Mouse (Mus musculus): ENCODE results near the gene Lmo2. TPM values are rescaled to one million over a fixed set of nuclear protein-coding genes. Genes with fewer than 3 reads are reported as not detected.

Gene Lmo2
- polyA plus RNA-seq, 1 experiment from 2014 or later, result 25.6 TPM

- Histone ChIP-seq H3K4me3 (no peak overlapping the region), H3K9me3 (replicated peaks) (no peaks in the 10 kb centered on the region), H3K4me1 (peaks cover 20% of the 10 kb centered on the region), H3K4me2 (replicated peaks) (no peak overlapping the region), H3K27ac (no peak overlapping the region), H3K9ac (no peak overlapping the region), H3K36me3 (peaks cover 11% of the 10 kb centered on the region), H3K27me3 (no peaks in the 10 kb centered on the region)
- WGBS, result 90% methylated on average over 3 of the region's 3 CpGs
- no peak for ATAC-seq (ENCODE audit: low FRiP score)
Measured at GRCm38 (mm10) chr2:104030381-104030780, 72.6 kb downstream of the Lmo2 start.

Other genes with a start within 250 kb of the Lmo2 start
- 23.5 and 25.7 TPM in 2 replicates for gene Nat10, start 196.7 kb upstream of the Lmo2 start, polyA plus RNA-seq (2016; fragmentation: Nextera tagmentation; extraction: Ambion mirVana)
- gene Caprin1, start 160.3 kb upstream of the Lmo2 start, polyA plus RNA-seq (2016; fragmentation: Nextera tagmentation; extraction: Ambion mirVana), result 538 and 571 TPM in 2 replicates
- gene Fbxo3, start 69.7 kb downstream of the Lmo2 start, polyA plus RNA-seq (2016; fragmentation: Nextera tagmentation; extraction: Ambion mirVana), result 59.7 and 60.4 TPM in 2 replicates
- 2.0 and 2.3 TPM in 2 replicates for gene 4931422A03Rik, start 70.4 kb downstream of the Lmo2 start, polyA plus RNA-seq (2016; fragmentation: Nextera tagmentation; extraction: Ambion mirVana)
- not detected in 2 replicates for gene Gm10912, start 107.8 kb downstream of the Lmo2 start, polyA plus RNA-seq (2016; fragmentation: Nextera tagmentation; extraction: Ambion mirVana)
- not detected in 2 replicates for gene Gm10799, start 110.6 kb downstream of the Lmo2 start, polyA plus RNA-seq (2016; fragmentation: Nextera tagmentation; extraction: Ambion mirVana)
- 2.5 and 3.2 TPM in 2 replicates for gene Cd59b, start 111.9 kb downstream of the Lmo2 start, polyA plus RNA-seq (2016; fragmentation: Nextera tagmentation; extraction: Ambion mirVana)
- gene Cd59a, start 137.8 kb downstream of the Lmo2 start, polyA plus RNA-seq (2016; fragmentation: Nextera tagmentation; extraction: Ambion mirVana), result 23.2 and 23.3 TPM in 2 replicates
- gene A930018P22Rik, start 164.8 kb downstream of the Lmo2 start, polyA plus RNA-seq (2016; fragmentation: Nextera tagmentation; extraction: Ambion mirVana), result not detected in 2 replicates

All from hindbrain, embryonic 12.5 days (tissue).